Mouse (Mus musculus) MEL (cell line): ENCODE results near the gene Dlat. TPM values are rescaled to one million over a fixed set of nuclear protein-coding genes. Genes with fewer than 3 reads are reported as not detected.

Source experiments
- DNase-seq: peaks from one replicate; pipeline ENCODE4 v3.0.0; 2011; ENCODE audit warnings: low read depth, low spot score
- H3K27ac ChIP-seq: 2 replicates; pipeline ENCODE4 v1.5.1; 2012; ENCODE audit warnings: low read depth, mild to moderate bottlenecking, control low read depth, low read length, moderate library complexity; ENCODE audit not compliant: control insufficient read depth
- H3K27me3 ChIP-seq, 2 experiments: fragments of 150-350 bp in 1 of 2; sonication (generic) in 1 of 2; 2 replicates each; pipeline ENCODE4 v1.6.1; 2012; ENCODE audit warnings: low read length in 2 of 2, mild to moderate bottlenecking in 2 of 2, improper control_type of control experiment in 1 of 2, moderate library complexity in 1 of 2; ENCODE audit not compliant: insufficient read depth in 2 of 2, control insufficient read depth in 1 of 2
- H3K36me3 ChIP-seq, 2 experiments: 2 replicates each; pipeline ENCODE4 v1.6.1; 2012 to 2014; ENCODE audit warnings: low read length in 2 of 2, improper control_type of control experiment in 1 of 2, inconsistent platforms in 1 of 2, mild to moderate bottlenecking in 1 of 2; ENCODE audit not compliant: insufficient read depth in 2 of 2, control insufficient read depth in 1 of 2
- H3K4me1 ChIP-seq, 2 experiments: fragments of 150-350 bp in 1 of 2; sonication (generic) in 1 of 2; 2 replicates each; pipeline ENCODE4 v1.6.1; 2012; ENCODE audit warnings: low read length in 2 of 2, improper control_type of control experiment in 1 of 2, mild to moderate bottlenecking in 1 of 2; ENCODE audit not compliant: insufficient read depth in 2 of 2, control insufficient read depth in 1 of 2
- H3K4me3 ChIP-seq, 2 experiments: fragments of 150-350 bp in 1 of 2; sonication (generic) in 1 of 2; 2 replicates each; pipeline ENCODE4 v1.5.1; 2012; ENCODE audit warnings: low read depth in 2 of 2, low read length in 2 of 2, mild to moderate bottlenecking in 2 of 2, moderate library complexity in 2 of 2, control low read depth in 1 of 2, improper control_type of control experiment in 1 of 2; ENCODE audit not compliant: control insufficient read depth in 1 of 2, insufficient read depth in 1 of 2
- H3K79me2 ChIP-seq: 2 replicates; pipeline ENCODE4 v1.6.1; 2012; ENCODE audit warnings: mild to moderate bottlenecking, low read length, moderate library complexity; ENCODE audit not compliant: control insufficient read depth, poor library complexity, insufficient read depth
- H3K9ac ChIP-seq: 2 replicates; pipeline ENCODE4 v1.6.1; 2012; ENCODE audit warnings: low read depth, mild to moderate bottlenecking, control low read depth, low read length, moderate library complexity; ENCODE audit not compliant: control insufficient read depth, poor library complexity, severe bottlenecking
- H3K9me3 ChIP-seq: fragments of 150-350 bp; sonication (generic); replicated peaks from 2 replicates; pipeline ENCODE4 v1.6.1; 2012; ENCODE audit warnings: mild to moderate bottlenecking, low read length, improper control_type of control experiment, moderate library complexity; ENCODE audit not compliant: insufficient read depth
- CHD1 ChIP-seq: IDR thresholded peaks from 2 replicates; pipeline ENCODE4 v1.6.1; 2012; ENCODE audit warnings: low read depth, mild to moderate bottlenecking, inconsistent platforms, low read length, improper control_type of control experiment
- E2F4 ChIP-seq: IDR thresholded peaks from 2 replicates; pipeline ENCODE4 v1.6.1; 2011; ENCODE audit warnings: low read depth, low read length, improper control_type of control experiment, borderline replicate concordance
- ELF1 ChIP-seq: IDR thresholded peaks from 2 replicates; pipeline ENCODE4 v1.6.1; 2014; ENCODE audit warnings: low read depth, mild to moderate bottlenecking, inconsistent platforms, low read length, improper control_type of control experiment, moderate library complexity
- EP300 ChIP-seq, 2 experiments: IDR thresholded peaks; 2 replicates each; pipeline ENCODE4 v1.6.1; 2011; ENCODE audit warnings: improper control_type of control experiment in 2 of 2, low read length in 2 of 2, low read depth in 1 of 2, mild to moderate bottlenecking in 1 of 2
- ETS1 ChIP-seq: IDR thresholded peaks from 2 replicates; pipeline ENCODE4 v1.6.1; 2012; ENCODE audit warnings: low read depth, mild to moderate bottlenecking, inconsistent platforms, low read length, improper control_type of control experiment, moderate library complexity
- GABPA ChIP-seq: IDR thresholded peaks from 2 replicates; pipeline ENCODE4 v1.6.1; 2012; ENCODE audit warnings: low read depth, mild to moderate bottlenecking, inconsistent platforms, low read length, improper control_type of control experiment, moderate library complexity
- GATA1 ChIP-seq: IDR thresholded peaks from 2 replicates; pipeline ENCODE4 v1.6.1; 2011; ENCODE audit warnings: low read depth, low read length, improper control_type of control experiment
- JUND ChIP-seq: IDR thresholded peaks from 2 replicates; pipeline ENCODE4 v1.6.1; 2011; ENCODE audit warnings: low read depth, mild to moderate bottlenecking, improper control_type of control experiment, low read length
- KAT2A ChIP-seq: conservative IDR thresholded peaks from 2 replicates; pipeline ENCODE4 v1.6.1; 2012; ENCODE audit warnings: low read depth, low read length, improper control_type of control experiment, inconsistent platforms
- MAX ChIP-seq: IDR thresholded peaks from 2 replicates; pipeline ENCODE4 v1.6.1; 2011; ENCODE audit warnings: low read length, improper control_type of control experiment
- MYB ChIP-seq: IDR thresholded peaks from 2 replicates; pipeline ENCODE4 v1.6.1; 2011; ENCODE audit warnings: mild to moderate bottlenecking, low read depth, low read length, improper control_type of control experiment
- POLR2AphosphoS2 ChIP-seq: IDR thresholded peaks from 2 replicates; pipeline ENCODE4 v1.6.1; 2011; ENCODE audit warnings: low read length, improper control_type of control experiment
- POLR2AphosphoS5 ChIP-seq: IDR thresholded peaks from 2 replicates; pipeline ENCODE4 v1.6.1; 2012; ENCODE audit warnings: low read depth, borderline replicate concordance, mild to moderate bottlenecking, inconsistent platforms, low read length, moderate library complexity, mixed read lengths
- RCOR1 ChIP-seq: IDR thresholded peaks from 2 replicates; pipeline ENCODE4 v1.6.1; 2012; ENCODE audit warnings: low read depth, mild to moderate bottlenecking, inconsistent platforms, low read length, improper control_type of control experiment
- SMC3 ChIP-seq: IDR thresholded peaks from 2 replicates; pipeline ENCODE4 v1.6.1; 2011; ENCODE audit warnings: low read depth, low read length, improper control_type of control experiment
- TAL1 ChIP-seq: IDR thresholded peaks from 2 replicates; pipeline ENCODE4 v1.6.1; 2012; ENCODE audit warnings: mild to moderate bottlenecking, inconsistent platforms, low read length, moderate library complexity, mixed read lengths
- TCF12 ChIP-seq: IDR thresholded peaks from 2 replicates; pipeline ENCODE4 v1.6.1; 2014; ENCODE audit warnings: low read depth, mild to moderate bottlenecking, inconsistent platforms, low read length, improper control_type of control experiment, moderate library complexity
- USF1 ChIP-seq: IDR thresholded peaks from 2 replicates; pipeline ENCODE4 v1.6.1; 2014; ENCODE audit warnings: low read depth, mild to moderate bottlenecking, inconsistent platforms, low read length, improper control_type of control experiment, moderate library complexity
- USF2 ChIP-seq, 2 experiments: IDR thresholded peaks; 2 replicates each; pipeline ENCODE4 v1.6.1; 2011 to 2012; ENCODE audit warnings: improper control_type of control experiment in 2 of 2, low read length in 2 of 2, borderline replicate concordance in 1 of 2, inconsistent platforms in 1 of 2, low read depth in 1 of 2, mild to moderate bottlenecking in 1 of 2; ENCODE audit not compliant: insufficient read depth in 1 of 2
- ZKSCAN1 ChIP-seq: IDR thresholded peaks from 2 replicates; pipeline ENCODE4 v1.6.1; 2012; ENCODE audit warnings: low read depth, mild to moderate bottlenecking, inconsistent platforms, low read length, improper control_type of control experiment, moderate library complexity
- polyA plus RNA-seq, 2 experiments: library from polyadenylated mRNA; stranded (reverse) in 1 of 2; unstranded in 1 of 2; fragments of >175 nt in 1 of 2; fragments of >200 nt in 1 of 2; gene quantifications; 2 replicates each; pipeline versions ENCODE4 v1.2.1 to v1.2.4; 2012; ENCODE audit warnings: low replicate concordance in 2 of 2, low read depth in 1 of 2; ENCODE audit not compliant: insufficient read length in 2 of 2, insufficient read depth in 1 of 2, missing spikeins in 1 of 2
- total RNA-seq: library from RNA; depleted of rRNA; stranded (reverse); fragments of 300-350 nt; gene quantifications from 2 replicates; pipeline ENCODE4 v1.2.3, GENCODE M21; 2012

Gene Dlat
- total and polyA plus RNA-seq, 3 experiments: 52.2 to 77.4 TPM; not detected in 1

DNA sequence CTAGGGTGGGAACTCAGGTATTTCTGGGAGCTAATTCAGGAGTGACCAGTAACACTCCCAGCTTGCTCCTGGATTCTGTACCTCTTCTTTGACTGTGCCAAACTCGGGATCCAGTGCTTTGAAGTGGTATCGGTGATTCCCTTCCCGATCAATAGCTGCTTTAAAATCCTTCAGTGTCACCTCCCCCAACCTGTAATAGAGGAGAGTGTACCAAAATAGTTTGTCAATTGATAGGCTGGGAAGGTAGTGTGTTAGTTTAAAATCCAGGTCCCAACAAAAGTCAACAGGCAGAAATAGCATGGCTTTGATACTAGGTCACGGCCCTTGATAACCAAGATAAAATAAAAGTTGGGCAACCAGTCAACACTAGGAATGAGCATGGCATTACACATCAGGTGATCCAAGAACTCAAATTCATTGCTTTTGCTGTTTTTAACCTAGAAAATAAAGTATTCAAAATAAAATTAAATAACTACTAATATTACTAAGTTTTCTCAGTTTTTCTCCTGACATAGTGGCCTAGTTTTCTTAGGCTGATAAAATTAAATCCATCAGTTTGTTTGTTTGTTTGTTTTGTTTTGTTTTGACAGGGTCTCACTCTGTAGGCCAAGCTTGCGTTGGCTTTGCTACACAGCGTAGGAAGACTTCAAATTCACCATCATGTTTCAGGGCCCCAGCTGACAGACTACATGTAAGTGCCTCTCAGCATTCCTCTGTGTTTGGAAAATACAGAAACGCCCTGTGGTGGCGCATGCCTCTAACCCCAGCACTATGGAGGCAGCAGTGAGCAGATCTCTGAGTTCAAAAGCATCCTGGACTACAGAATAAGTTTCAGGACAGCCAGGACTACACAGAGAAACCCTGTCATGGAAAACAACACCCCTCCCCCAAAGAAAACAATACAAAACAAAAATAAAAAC is 8.3 kb upstream of the Dlat start:
- Histone ChIP-seq H3K4me3 (no peak overlapping the region), H3K9me3 (no peaks in the 10 kb centered on the region), H3K36me3 (no peaks in the 10 kb centered on the region), H3K79me2 (no peaks in the 10 kb centered on the region), H3K9ac (no peak overlapping the region), H3K4me1 (no peaks in the 10 kb centered on the region), H3K27ac (no peak overlapping the region), H3K27me3 (peaks cover 1 to 4% of the 10 kb centered on the region in 2 experiments; a peak in 2 of 4 replicates)
- DNase-seq: no peak
- no peak for TF ChIP-seq SMC3
- TF ChIP-seq TCF12: no peak
- TF ChIP-seq POLR2AphosphoS2: no peak
- no peak for TF ChIP-seq POLR2AphosphoS5
- TF ChIP-seq KAT2A: no peak
- no peak for TF ChIP-seq ZKSCAN1
- no peak for TF ChIP-seq CHD1
- TF ChIP-seq ETS1: no peak
- TF ChIP-seq RCOR1: no peak
- TF ChIP-seq TAL1: no peak
- TF ChIP-seq USF2 (IDR thresholded peaks at IDR 0.05; ENCODE audit: borderline replicate concordance in 1 of 2, insufficient read depth in 1 of 2, low read depth in 1 of 2, low read length in 2 of 2): no peak
- TF ChIP-seq GATA1: no peak
- TF ChIP-seq MAX: no peak
- no peak for TF ChIP-seq E2F4
- TF ChIP-seq ELF1: no peak
- no peak for TF ChIP-seq GABPA
- no peak for TF ChIP-seq JUND
- no peak for TF ChIP-seq MYB

GRCm38 (mm10) chr9:50666442-50666841 is 6.9 kb upstream of the Dlat start:
- H3K36me3 ChIP-seq: no peaks in the 10 kb centered on the region
- H3K79me2 ChIP-seq: no peaks in the 10 kb centered on the region
- H3K9me3 ChIP-seq: no peaks in the 10 kb centered on the region
- H3K4me1 ChIP-seq: no peaks in the 10 kb centered on the region
- H3K4me3 ChIP-seq: no peak overlapping the region
- peak; percentile 23 for DNase-seq
- peaks cover 1 to 4% of the 10 kb centered on the region in 2 experiments; a peak in 2 of 4 replicates for H3K27me3 ChIP-seq
- no peak overlapping the region for H3K27ac ChIP-seq
- TF ChIP-seq TCF12: peak; percentile 21; the same call in 1 of the 2 replicates
- no peak for TF ChIP-seq E2F4
- no peak for TF ChIP-seq USF1
- peak in 1 of 2 experiments; percentile 35; a peak in 2 of 4 replicates for TF ChIP-seq EP300 (IDR thresholded peaks at IDR 0.05; ENCODE audit: low read depth in 1 of 2, low read length in 2 of 2)
- TF ChIP-seq RCOR1: peak; percentile 35; the same call in 1 of the 2 replicates
- peak; percentile 31; the same call in 1 of the 2 replicates for TF ChIP-seq TAL1
- no peak for TF ChIP-seq GATA1
- no peak overlapping the region for H3K9ac ChIP-seq
